Mouse (Mus musculus) embryonic facial prominence, embryonic 13.5 days (tissue): Measurements from ENCODE around the gene Gltp. TPM values are rescaled to one million over a fixed set of nuclear protein-coding genes. Genes with fewer than 3 reads are reported as not detected.

Experiments
- ATAC-seq: fragments of 200-750 bp; cut with Nextera tagmentation; 2 replicates; pipeline ENCODE4 v1.8.0; 2017; ENCODE audit warnings: low read depth; ENCODE audit not compliant: insufficient number of reproducible peaks, insufficient read depth, low FRiP score, low TSS enrichment
- H3K27ac ChIP-seq: fragments of 300-500 bp; sonication (generic); 2 replicates; pipeline ENCODE4 v1.5.1; 2015; ENCODE audit warnings: moderate library complexity, mild to moderate bottlenecking, inconsistent platforms
- H3K27me3 ChIP-seq: fragments of 300-500 bp; sonication (generic); 2 replicates; pipeline ENCODE4 v1.6.1; 2015; ENCODE audit warnings: mild to moderate bottlenecking, inconsistent platforms
- H3K36me3 ChIP-seq: fragments of 300-500 bp; sonication (generic); 2 replicates; pipeline ENCODE4 v1.6.1; 2015; ENCODE audit warnings: mild to moderate bottlenecking, inconsistent platforms
- H3K4me1 ChIP-seq: fragments of 300-500 bp; sonication (generic); 2 replicates; pipeline ENCODE4 v1.6.1; 2015; ENCODE audit warnings: inconsistent platforms
- H3K4me2 ChIP-seq: fragments of 300-500 bp; sonication (generic); 2 replicates; pipeline ENCODE4 v1.6.1; 2015; ENCODE audit warnings: moderate library complexity, mild to moderate bottlenecking, inconsistent platforms
- H3K4me3 ChIP-seq: fragments of 300-500 bp; sonication (generic); 2 replicates; pipeline ENCODE4 v1.5.1; 2015; ENCODE audit warnings: mild to moderate bottlenecking, inconsistent platforms
- H3K9ac ChIP-seq: fragments of 300-500 bp; sonication (generic); 2 replicates; pipeline ENCODE4 v1.6.1; 2015; ENCODE audit warnings: mild to moderate bottlenecking, inconsistent platforms
- H3K9me3 ChIP-seq: fragments of 300-500 bp; sonication (generic); 2 replicates; pipeline ENCODE4 v1.6.1; 2016; ENCODE audit warnings: inconsistent platforms
- WGBS: fragments of 180-500 bp; shearing (Covaris S2); methylation state at CpG from one replicate; pipeline ENCODE4 v1.1.7; 2015; ENCODE audit warnings: mixed read lengths; 5-methylcytosine and 5-hydroxymethylcytosine counted together
- polyA plus RNA-seq: library from polyadenylated mRNA; unstranded; fragments of >200 nt; fragmentation: Nextera tagmentation; extraction: Ambion mirVana; gene quantifications from 2 replicates; pipeline ENCODE4 v1.2.1, GENCODE M21; 2015

The Gltp gene
- polyA plus RNA-seq, 1 experiment from 2014 or later, result 94.6 TPM

GRCm38 (mm10) chr5:114698044-114698746 is 7.4 kb upstream of the Gltp start:
- Histone ChIP-seq H3K4me1 (no peaks in the 10 kb centered on the region; the same call in 1 of the 2 replicates), H3K4me2 (no peak overlapping the region), H3K9ac (no peak overlapping the region), H3K9me3 (no peaks in the 10 kb centered on the region), H3K27ac (no peak overlapping the region), H3K27me3 (peaks cover 3% of the 10 kb centered on the region; the same call in 1 of the 2 replicates), H3K4me3 (no peak overlapping the region), H3K36me3 (no peaks in the 10 kb centered on the region)
- no peak for ATAC-seq
- WGBS, result 86% methylated on average over 19 of the region's 19 CpGs

- WGBS, result 83% methylated on average over 17 of the region's 17 CpGs
- ATAC-seq, result no peak
These were observed 6.2 kb upstream of the Gltp start for GRCm38 (mm10) chr5:114696939-114697338.

GRCm38 (mm10) chr5:114695775-114696174 is 5.0 kb upstream of the Gltp start:
- no peaks in the 10 kb centered on the region for H3K9me3 ChIP-seq
- no peak overlapping the region for H3K4me2 ChIP-seq
- H3K27me3 ChIP-seq, result peaks cover 3% of the 10 kb centered on the region; the same call in 1 of the 2 replicates
- WGBS, result 69% methylated on average over 5 of the region's 5 CpGs
- H3K27ac ChIP-seq, result no peak overlapping the region
- ATAC-seq, result no peak
- no peak overlapping the region for H3K4me3 ChIP-seq
- no peak overlapping the region for H3K9ac ChIP-seq
- H3K36me3 ChIP-seq, result no peaks in the 10 kb centered on the region
- H3K4me1 ChIP-seq, result peaks cover 4% of the 10 kb centered on the region

More at GRCm38 (mm10) chr5:114696939-114697338, 6.2 kb upstream of the Gltp start:
- Histone ChIP-seq H3K4me2 (no peak overlapping the region), H3K9ac (no peak overlapping the region), H3K27ac (no peak overlapping the region), H3K36me3 (no peaks in the 10 kb centered on the region), H3K27me3 (peaks cover 3% of the 10 kb centered on the region; the same call in 1 of the 2 replicates), H3K4me1 (no peaks in the 10 kb centered on the region; the same call in 1 of the 2 replicates), H3K9me3 (no peaks in the 10 kb centered on the region), H3K4me3 (no peak overlapping the region)

GRCm38 (mm10) chr5:114689700-114690366 is 951 bp downstream of the Gltp start:
- H3K27ac ChIP-seq, result no peak overlapping the region
- no peaks in the 10 kb centered on the region for H3K36me3 ChIP-seq
- peak overlapping the region; percentile 88 for H3K4me2 ChIP-seq
- no peak for ATAC-seq
- peak overlapping the region; percentile 85 for H3K9ac ChIP-seq
- H3K4me1 ChIP-seq, result peaks cover 16% of the 10 kb centered on the region
- peaks cover 3% of the 10 kb centered on the region; the same call in 1 of the 2 replicates for H3K27me3 ChIP-seq
- H3K4me3 ChIP-seq, result peak overlapping the region; percentile 75
- 18% methylated on average over 16 of the region's 16 CpGs for WGBS
- no peaks in the 10 kb centered on the region for H3K9me3 ChIP-seq

DNA sequence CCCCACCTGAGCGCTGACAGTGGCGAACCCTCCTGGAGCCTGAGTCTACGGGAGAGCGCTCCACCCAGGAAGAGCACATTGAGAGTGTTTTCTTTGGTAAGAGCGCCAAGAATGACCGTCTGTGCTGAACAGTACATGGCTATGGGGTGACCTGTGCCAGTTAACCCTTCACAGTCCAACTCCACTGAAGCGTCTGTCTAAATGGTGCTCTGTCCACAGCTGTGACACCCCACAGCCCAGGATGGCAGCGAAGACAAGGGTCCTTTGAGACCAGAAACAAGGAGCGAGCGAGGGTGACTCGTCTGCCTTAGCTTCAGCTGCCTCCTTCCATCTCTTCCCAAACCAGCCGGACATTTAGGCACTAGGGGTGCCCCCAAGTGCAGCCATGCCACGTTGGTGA is 2.1 kb downstream of the Gltp start:
- peaks cover 16% of the 10 kb centered on the region for H3K4me1 ChIP-seq
- no peak overlapping the region for H3K4me3 ChIP-seq
- H3K9ac ChIP-seq, result 0 out of 2 replicates have a peak overlapping the region, but pooled peaks have one; percentile 85
- 82% methylated on average over 13 of the region's 13 CpGs for WGBS
- H3K36me3 ChIP-seq, result no peaks in the 10 kb centered on the region
- H3K27me3 ChIP-seq, result no peaks in the 10 kb centered on the region
- no peak overlapping the region for H3K4me2 ChIP-seq
- H3K9me3 ChIP-seq, result no peaks in the 10 kb centered on the region
- ATAC-seq, result no peak
- no peak overlapping the region for H3K27ac ChIP-seq

DNA sequence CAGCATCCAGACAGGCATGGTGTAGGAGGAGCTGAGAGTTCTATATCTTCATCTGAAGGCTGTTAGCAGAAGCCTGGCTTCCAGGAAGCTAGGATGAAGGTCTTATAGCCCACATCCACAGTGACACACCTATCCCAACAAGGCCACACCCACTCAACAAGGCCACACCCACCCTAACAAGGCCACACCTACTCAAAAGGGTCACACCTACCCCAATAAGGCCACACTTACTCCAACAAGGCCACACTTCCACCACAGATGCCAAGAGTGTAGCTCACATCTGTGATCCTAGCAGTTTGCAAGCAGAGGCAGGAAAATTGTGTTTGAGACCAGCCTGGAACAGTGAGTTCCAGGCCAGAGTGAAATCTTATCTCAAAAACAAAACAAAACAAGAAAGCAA is 2.9 kb downstream of the Gltp start:
- no peak for ATAC-seq
- Histone ChIP-seq H3K36me3 (no peaks in the 10 kb centered on the region), H3K27ac (no peak overlapping the region)

GRCm38 (mm10) chr5:114686726-114687210 is 4.0 kb downstream of the Gltp start:
- Histone ChIP-seq H3K36me3 (no peaks in the 10 kb centered on the region), H3K4me1 (peaks cover 23% of the 10 kb centered on the region), H3K4me2 (no peak overlapping the region), H3K9me3 (no peaks in the 10 kb centered on the region), H3K27me3 (no peaks in the 10 kb centered on the region), H3K9ac (peak overlapping the region; percentile 46; the same call in 1 of the 2 replicates), H3K27ac (no peak overlapping the region), H3K4me3 (no peak overlapping the region)
- ATAC-seq, result no peak
- whole genome bisulfite sequencing, result 54% methylated on average over 7 of the region's 7 CpGs

More for the DNA sequence above, 2.9 kb downstream of the Gltp start:
- Histone ChIP-seq H3K4me1 (peaks cover 17% of the 10 kb centered on the region), H3K9ac (no peak overlapping the region), H3K27me3 (no peaks in the 10 kb centered on the region), H3K4me2 (no peak overlapping the region), H3K4me3 (no peak overlapping the region), H3K9me3 (no peaks in the 10 kb centered on the region)

DNA sequence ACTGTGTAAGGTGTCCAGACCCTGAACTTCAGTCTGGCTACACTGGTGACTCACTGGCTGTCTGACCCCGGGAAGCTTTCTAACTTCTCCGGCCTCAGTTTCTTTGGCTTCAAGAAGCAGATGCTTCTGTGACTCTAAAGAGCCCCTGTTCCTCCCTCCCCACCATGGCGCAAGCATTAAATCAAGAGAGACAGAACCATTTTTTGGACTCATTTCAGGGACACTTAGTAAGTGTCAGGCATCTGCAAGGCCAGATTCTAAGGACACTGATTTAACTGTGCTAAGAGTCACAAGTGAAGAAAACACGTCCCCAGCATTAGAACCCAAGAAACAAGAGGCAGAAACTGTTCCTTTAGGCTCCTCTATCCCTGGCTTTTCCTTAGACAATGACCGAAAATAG is 4.8 kb downstream of the Gltp start:
- no peaks in the 10 kb centered on the region for H3K9me3 ChIP-seq
- WGBS, result 92% methylated on average over 5 of the region's 5 CpGs
- no peak for ATAC-seq

GRCm38 (mm10) chr5:114681717-114682116 is 9.1 kb downstream of the Gltp start:
- no peak overlapping the region for H3K4me3 ChIP-seq
- H3K9ac ChIP-seq, result no peak overlapping the region; the same call in 1 of the 2 replicates
- peaks cover 28% of the 10 kb centered on the region for H3K4me1 ChIP-seq
- ATAC-seq, result no peak
- H3K27me3 ChIP-seq, result no peaks in the 10 kb centered on the region
- peak overlapping the region; percentile 57; the same call in 1 of the 2 replicates for H3K27ac ChIP-seq
- H3K36me3 ChIP-seq, result peaks cover 13% of the 10 kb centered on the region
- 73% methylated on average over 8 of the region's 8 CpGs for WGBS
- H3K4me2 ChIP-seq, result no peak overlapping the region
- H3K9me3 ChIP-seq, result no peaks in the 10 kb centered on the region

More for the DNA sequence above, 4.8 kb downstream of the Gltp start:
- Histone ChIP-seq H3K27me3 (no peaks in the 10 kb centered on the region), H3K4me3 (no peak overlapping the region), H3K9ac (no peak overlapping the region), H3K36me3 (no peaks in the 10 kb centered on the region), H3K4me2 (no peak overlapping the region), H3K27ac (no peak overlapping the region), H3K4me1 (peaks cover 27% of the 10 kb centered on the region)

GRCm38 (mm10) chr5:114680676-114681285 is 10.0 kb downstream of the Gltp start:
- 54% methylated on average over 19 of the region's 19 CpGs for WGBS
- H3K27me3 ChIP-seq, result no peaks in the 10 kb centered on the region
- no peaks in the 10 kb centered on the region for H3K9me3 ChIP-seq
- peak overlapping the region; percentile 57 for H3K27ac ChIP-seq
- peaks cover 20% of the 10 kb centered on the region for H3K36me3 ChIP-seq
- H3K4me1 ChIP-seq, result peaks cover 28% of the 10 kb centered on the region
- no peak for ATAC-seq
- peak overlapping the region; percentile 11; the same call in 1 of the 2 replicates for H3K9ac ChIP-seq
- no peak overlapping the region for H3K4me3 ChIP-seq
- no peak overlapping the region for H3K4me2 ChIP-seq

GRCm38 (mm10) chr5:114679841-114680591 is 10.8 kb downstream of the Gltp start:
- H3K4me1 ChIP-seq, result peaks cover 32% of the 10 kb centered on the region
- H3K27me3 ChIP-seq, result no peaks in the 10 kb centered on the region
- no peak for ATAC-seq
- WGBS, result 60% methylated on average over 17 of the region's 17 CpGs
- no peaks in the 10 kb centered on the region for H3K9me3 ChIP-seq
- H3K27ac ChIP-seq, result peak overlapping the region; percentile 57; the same call in 1 of the 2 replicates
- H3K36me3 ChIP-seq, result peaks cover 23% of the 10 kb centered on the region
- H3K4me3 ChIP-seq, result no peak overlapping the region
- no peak overlapping the region for H3K4me2 ChIP-seq
- H3K9ac ChIP-seq, result peak overlapping the region; percentile 11; the same call in 1 of the 2 replicates
